Mouse (Mus musculus): ENCODE results near the gene Rsad1.

DNA sequence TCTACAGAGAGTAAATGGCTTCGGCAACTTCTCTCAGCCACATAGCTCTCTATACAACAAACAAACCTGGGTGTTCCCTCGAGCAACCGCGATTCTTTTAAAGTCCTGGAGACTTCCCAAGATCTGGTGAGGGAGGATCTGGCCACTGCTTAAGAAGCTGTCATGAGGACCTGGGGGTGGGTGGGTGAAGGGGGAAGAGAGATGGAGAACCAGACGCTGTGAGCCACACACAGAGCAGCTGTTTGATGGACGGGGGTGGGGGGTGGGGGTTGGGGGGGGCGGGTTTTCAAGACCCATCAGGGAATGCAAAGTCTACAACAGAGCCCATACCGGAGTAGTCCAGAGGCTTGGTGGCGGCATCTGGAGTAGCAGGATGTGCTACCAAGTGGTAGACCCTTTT is 35.6 kb downstream of the Rsad1 start:
- no peak for TF ChIP-seq CTCF (IDR thresholded peaks at IDR 0.05)
- TF ChIP-seq EP300 (IDR thresholded peaks at IDR 0.05), result no peak

Data from lung, postnatal 0 days (tissue).